Mouse (Mus musculus) small intestine, adult 2 months (tissue): Measurements from ENCODE around the gene Nrm. TPM values are rescaled to one million over a fixed set of nuclear protein-coding genes. Genes with fewer than 3 reads are reported as not detected.
A peak's percentile ranks its signal among the peaks of the same experiment; 100 is the strongest.

Experiments
- H3K27ac ChIP-seq: fragments of 200-500 bp; 2 replicates; pipeline ENCODE4 v1.5.1; 2012; ENCODE audit warnings: low read depth, low read length, control low read depth, inconsistent platforms; ENCODE audit not compliant: insufficient read depth
- H3K27me3 ChIP-seq: fragments of 200-500 bp; 2 replicates; pipeline ENCODE4 v1.6.1; 2012; ENCODE audit warnings: mild to moderate bottlenecking, moderate library complexity, low read length, inconsistent platforms; ENCODE audit not compliant: control insufficient read depth, insufficient read depth
- H3K36me3 ChIP-seq: fragments of 200-500 bp; 2 replicates; pipeline ENCODE4 v1.6.1; 2012; ENCODE audit warnings: mild to moderate bottlenecking, low read length, control low read depth, inconsistent platforms; ENCODE audit not compliant: control insufficient read depth, insufficient read depth
- H3K4me1 ChIP-seq: fragments of 200-500 bp; 2 replicates; pipeline ENCODE4 v1.6.1; 2012; ENCODE audit warnings: low read length, inconsistent platforms, mixed read lengths; ENCODE audit not compliant: control insufficient read depth, insufficient read depth, insufficient read length
- H3K4me3 ChIP-seq: fragments of 200-500 bp; 2 replicates; pipeline ENCODE4 v1.5.1; 2012; ENCODE audit warnings: low read depth, mild to moderate bottlenecking, control low read depth, inconsistent platforms, low read length, moderate library complexity
- CTCF ChIP-seq: fragments of 200-500 bp; IDR thresholded peaks from 2 replicates; pipeline ENCODE4 v1.5.1; 2012; ENCODE audit warnings: low read depth, mild to moderate bottlenecking, control low read depth, inconsistent platforms, low read length, moderate library complexity, mixed read lengths; ENCODE audit not compliant: insufficient replicate concordance, insufficient read length; ENCODE audit errors: extremely low read depth
- POLR2A ChIP-seq: fragments of 200-500 bp; IDR thresholded peaks from 2 replicates; pipeline ENCODE4 v1.6.1; 2012; ENCODE audit warnings: low read depth, mild to moderate bottlenecking, control low read depth, inconsistent platforms, low read length, moderate library complexity
- WGBS: fragments of 180-500 bp; shearing (Covaris S2); methylation state at CpG from one replicate; pipeline ENCODE4 v1.1.7; 2018; 5-methylcytosine and 5-hydroxymethylcytosine counted together
- polyA plus RNA-seq: library from polyadenylated mRNA; depleted of rRNA; stranded (reverse); fragments of >200 nt; gene quantifications from 2 replicates; pipeline ENCODE4 v1.2.3, GENCODE M21; 2012

The Nrm gene
- polyA plus RNA-seq, 1 experiment = 15.9 TPM

DNA sequence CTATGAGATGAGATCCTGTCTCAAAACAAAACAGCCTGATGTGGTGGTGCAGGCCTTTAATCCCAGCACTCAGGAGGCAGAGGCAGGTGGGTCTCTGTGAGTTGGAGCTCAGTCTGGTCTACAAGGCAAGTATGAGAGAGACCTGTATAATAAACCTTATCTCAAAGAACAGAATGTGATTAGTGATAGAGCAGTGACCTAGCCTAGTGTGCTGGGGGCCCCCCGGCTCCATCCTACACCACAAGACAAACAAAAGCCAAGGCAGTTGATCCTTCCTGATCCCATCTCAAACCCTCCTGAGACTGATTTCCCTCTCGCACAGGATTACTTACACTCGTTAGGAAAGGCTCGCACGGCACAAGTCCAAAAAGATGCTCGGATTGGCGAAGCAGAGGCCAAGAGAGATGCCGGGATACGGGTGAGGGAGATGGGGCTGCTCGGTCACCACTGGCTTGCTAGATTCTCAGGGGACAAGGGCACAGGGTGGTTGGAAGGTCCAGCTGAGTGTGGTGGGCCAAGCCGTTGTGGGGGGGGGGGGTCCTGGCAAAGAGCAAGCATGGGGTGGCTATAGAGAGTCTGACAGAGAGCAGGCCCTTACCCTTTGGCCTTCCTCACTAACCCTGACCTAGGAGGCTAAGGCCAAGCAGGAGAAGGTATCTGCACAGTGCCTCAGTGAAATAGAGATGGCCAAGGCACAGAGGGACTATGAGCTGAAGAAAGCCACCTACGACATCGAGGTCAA, 35.8 kb upstream of the Nrm start:
- Histone ChIP-seq H3K36me3 (peaks cover 10% of the 10 kb centered on the region; the same call in 1 of the 2 replicates), H3K4me3 (no peak overlapping the region), H3K27ac (no peak overlapping the region), H3K27me3 (no peaks in the 10 kb centered on the region), H3K4me1 (peaks cover 8% of the 10 kb centered on the region)
- TF ChIP-seq POLR2A (no peak), CTCF (no peak)
- WGBS = 84% methylated on average over 13 of the region's 13 CpGs

- 1% methylated on average over 21 of the region's 21 CpGs for WGBS
- H3K36me3 ChIP-seq = peaks cover 33% of the 10 kb centered on the region
- no peaks in the 10 kb centered on the region for H3K27me3 ChIP-seq
- no peak overlapping the region for H3K27ac ChIP-seq
- 0 out of 2 replicates have a peak, but pooled peaks have one; percentile 22 for TF ChIP-seq POLR2A
- peak; percentile 88 for TF ChIP-seq CTCF
- no peak overlapping the region for H3K4me3 ChIP-seq
- peaks cover 6% of the 10 kb centered on the region for H3K4me1 ChIP-seq
Measured at GRCm38 (mm10) chr17:35829737-35830136, 31.4 kb upstream of the Nrm start.

- Histone ChIP-seq H3K27ac (no peak overlapping the region), H3K4me1 (peaks cover 15% of the 10 kb centered on the region), H3K36me3 (peaks cover 37% of the 10 kb centered on the region), H3K27me3 (no peaks in the 10 kb centered on the region), H3K4me3 (no peak overlapping the region)
- 67% methylated on average over 8 of the region's 8 CpGs for WGBS
- TF ChIP-seq CTCF = no peak
- no peak for TF ChIP-seq POLR2A
Measured at GRCm38 (mm10) chr17:35832400-35833238, 28.5 kb upstream of the Nrm start.

GRCm38 (mm10) chr17:35833239-35833751, 27.8 kb upstream of the Nrm start:
- TF ChIP-seq POLR2A = no peak
- TF ChIP-seq CTCF = no peak
- WGBS = 38% methylated on average over 5 of the region's 5 CpGs
- H3K36me3 ChIP-seq = peaks cover 36% of the 10 kb centered on the region
- peaks cover 15% of the 10 kb centered on the region for H3K4me1 ChIP-seq
- no peaks in the 10 kb centered on the region for H3K27me3 ChIP-seq
- no peak overlapping the region for H3K27ac ChIP-seq
- no peak overlapping the region for H3K4me3 ChIP-seq

- Histone ChIP-seq H3K4me1 (peaks cover 15% of the 10 kb centered on the region), H3K27ac (no peak overlapping the region), H3K27me3 (no peaks in the 10 kb centered on the region), H3K36me3 (peaks cover 36% of the 10 kb centered on the region), H3K4me3 (no peak overlapping the region)
- 58% methylated on average over 5 of the region's 5 CpGs for WGBS
- TF ChIP-seq CTCF (no peak), POLR2A (no peak)
Measured at GRCm38 (mm10) chr17:35833894-35834293, 27.2 kb upstream of the Nrm start.

GRCm38 (mm10) chr17:35834696-35835422, 26.3 kb upstream of the Nrm start:
- Histone ChIP-seq H3K36me3 (peaks cover 36% of the 10 kb centered on the region), H3K4me1 (peaks cover 11% of the 10 kb centered on the region), H3K27ac (no peak overlapping the region), H3K4me3 (no peak overlapping the region), H3K27me3 (no peaks in the 10 kb centered on the region)
- no peak for TF ChIP-seq POLR2A
- no peak for TF ChIP-seq CTCF
- 60% methylated on average over 26 of the region's 26 CpGs for WGBS
